Mouse (Mus musculus): ENCODE results near the gene Hdac10. TPM values are rescaled to one million over a fixed set of nuclear protein-coding genes. Genes with fewer than 3 reads are reported as not detected.
A peak's percentile ranks its signal among the peaks of the same experiment; 100 is the strongest.

The Hdac10 gene
- total RNA-seq, 1 experiment from 2014 or later: 58.4 TPM

- ATAC-seq (ENCODE audit: extremely low read depth, insufficient number of reproducible peaks, low FRiP score, poor library complexity, severe bottlenecking): peak; percentile 79
Measured at GRCm38 (mm10) chr15:89088607-89089247, 39.8 kb downstream of the Hdac10 start, which contains the start of gene Selenoo. Gene Selenoo (plus strand): TSS chr15:89089084.

DNA sequence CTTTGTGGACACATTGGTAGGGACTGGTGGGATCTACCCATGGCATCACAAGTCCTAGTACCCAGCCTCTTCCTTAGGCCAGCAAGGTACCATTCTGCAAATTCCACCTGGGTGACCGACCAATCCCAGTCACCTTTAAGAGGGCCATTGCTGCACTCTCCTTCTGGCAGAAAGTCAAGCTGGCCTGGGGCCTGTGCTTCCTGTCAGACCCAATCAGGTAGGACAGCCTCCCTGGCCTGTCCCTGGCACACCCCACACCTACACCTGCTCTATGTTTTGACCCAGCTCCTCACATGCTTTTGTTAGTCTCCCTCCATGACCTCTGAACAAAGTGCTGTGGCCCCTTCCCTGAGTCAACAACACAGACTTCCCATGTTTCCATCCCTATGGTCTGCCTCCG, 43.7 kb downstream of the Hdac10 start:
- ATAC-seq (ENCODE audit: extremely low read depth, insufficient number of reproducible peaks, low FRiP score, poor library complexity, severe bottlenecking): no peak

DNA sequence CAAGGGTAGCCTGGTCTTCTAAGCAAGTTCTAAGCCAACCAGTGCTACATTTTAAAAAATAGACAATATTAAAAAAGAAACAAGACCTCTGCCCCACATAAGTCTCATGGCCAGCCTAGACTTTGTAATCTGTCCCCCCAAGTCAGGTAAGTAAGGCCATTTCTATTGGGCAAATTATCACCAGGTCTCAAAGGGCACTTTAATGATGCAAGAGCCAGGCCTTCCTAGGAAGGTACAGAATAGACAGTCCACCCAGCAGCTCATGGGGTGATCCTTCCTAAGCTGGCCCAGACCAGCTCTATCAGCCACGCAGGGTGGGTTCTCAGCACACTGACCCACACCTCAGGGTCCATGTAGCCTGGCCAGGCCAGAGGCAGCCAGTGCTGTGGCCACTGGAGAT, 44.6 kb downstream of the Hdac10 start:
- no peak for ATAC-seq (ENCODE audit: extremely low read depth, insufficient number of reproducible peaks, low FRiP score, poor library complexity, severe bottlenecking)

- peak; percentile 70 for ATAC-seq (ENCODE audit: extremely low read depth, insufficient number of reproducible peaks, low FRiP score, poor library complexity, severe bottlenecking)
Measured at GRCm38 (mm10) chr15:89078208-89078836, 50.2 kb downstream of the Hdac10 start.

- no peak for ATAC-seq (ENCODE audit: extremely low read depth, insufficient number of reproducible peaks, low FRiP score, poor library complexity, severe bottlenecking)
Measured at GRCm38 (mm10) chr15:89076156-89076731, 52.3 kb downstream of the Hdac10 start.

DNA sequence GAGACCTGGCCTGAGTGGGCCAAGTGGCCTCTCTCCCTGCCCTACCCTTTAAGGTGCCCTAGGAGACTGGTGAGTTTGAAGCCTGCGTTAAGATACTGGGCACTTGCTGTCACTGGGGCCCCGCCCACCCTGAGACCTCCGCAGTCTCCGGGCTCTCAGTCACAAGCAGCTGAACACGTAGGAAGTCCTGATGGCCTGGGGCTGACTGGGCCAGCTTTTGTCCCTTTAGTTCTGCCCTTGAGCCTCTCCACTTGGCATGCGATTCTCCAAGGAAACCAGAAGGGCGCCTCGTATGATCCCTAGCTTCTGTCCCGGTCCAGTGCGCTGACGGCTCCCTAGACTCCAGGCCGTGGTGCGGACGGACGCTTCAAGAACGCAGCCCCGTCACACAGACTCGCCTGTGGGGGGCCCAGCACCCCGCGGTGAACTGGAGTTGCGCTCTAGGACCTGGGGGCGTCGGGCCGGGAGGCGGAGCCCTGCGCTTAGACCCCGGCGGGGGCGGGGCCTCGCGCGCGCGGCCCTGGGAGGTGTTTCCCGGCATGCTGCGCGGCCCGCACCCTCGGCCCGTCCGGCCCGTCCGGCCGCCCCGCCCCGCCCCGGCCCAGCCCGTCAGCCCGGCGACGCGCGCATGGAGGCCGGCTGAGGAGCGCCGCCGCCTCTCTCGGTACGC, 52.9 kb downstream of the Hdac10 start:
- peak; percentile 40 for ATAC-seq (ENCODE audit: extremely low read depth, insufficient number of reproducible peaks, low FRiP score, poor library complexity, severe bottlenecking)

GRCm38 (mm10) chr15:89074613-89075477, 53.7 kb downstream of the Hdac10 start, which contains the start of gene Trabd:
Gene Trabd (plus strand): TSS chr15:89075124.
- no peak for ATAC-seq (ENCODE audit: extremely low read depth, insufficient number of reproducible peaks, low FRiP score, poor library complexity, severe bottlenecking)

DNA sequence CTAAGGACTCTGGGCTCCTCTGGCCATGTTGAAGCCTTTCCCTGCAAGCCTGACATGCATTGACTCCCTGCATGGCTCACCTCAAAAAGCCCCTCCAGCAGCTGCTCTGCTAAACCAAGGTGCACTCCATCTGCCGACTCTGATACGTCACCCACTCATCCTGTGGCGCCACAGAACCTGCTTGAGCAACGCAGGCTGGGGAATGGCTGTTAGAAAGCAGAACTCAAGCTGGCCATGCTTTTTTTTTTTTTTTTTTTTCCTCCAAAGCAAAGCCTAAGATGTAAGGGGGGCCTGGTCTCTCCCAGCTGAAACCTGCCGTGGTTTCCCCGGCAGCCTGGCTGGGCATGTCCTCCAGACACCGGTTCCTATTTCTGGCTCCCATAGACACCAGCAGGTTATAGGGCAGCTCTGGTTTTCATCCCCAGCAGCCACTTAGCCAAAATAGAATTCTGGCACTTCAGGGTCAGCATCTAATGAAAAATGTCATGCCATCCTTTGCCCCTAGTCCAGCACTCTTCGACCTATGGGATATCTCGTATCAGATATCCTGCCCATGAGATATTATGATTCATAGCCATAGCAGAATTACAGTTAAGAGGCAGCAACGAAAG, 54.4 kb downstream of the Hdac10 start:
- ATAC-seq (ENCODE audit: extremely low read depth, insufficient number of reproducible peaks, low FRiP score, poor library complexity, severe bottlenecking): no peak

Other genes starting within 250 kb of the Hdac10 start
- not detected in 2 replicates for gene Ttll8, start 174.3 kb downstream of the Hdac10 start, total RNA-seq (2017)
- gene Mlc1, start 149.7 kb downstream of the Hdac10 start, total RNA-seq (2017): not detected in 2 replicates
- gene Mov10l1, start 145.8 kb downstream of the Hdac10 start, total RNA-seq (2017): not detected in 2 replicates
- gene Panx2, start 69.0 kb downstream of the Hdac10 start, total RNA-seq (2017): not detected in 2 replicates
- 47.6 and 55.9 TPM in 2 replicates for gene Trabd, start 53.6 kb downstream of the Hdac10 start, total RNA-seq (2017)
- gene Selenoo, start 39.6 kb downstream of the Hdac10 start, total RNA-seq (2017): 22.9 and 26.8 TPM in 2 replicates
- 47.3 and 49.6 TPM in 2 replicates for gene Tubgcp6, start 5.6 kb downstream of the Hdac10 start, total RNA-seq (2017)
- gene Mapk12, start 12.0 kb upstream of the Hdac10 start, total RNA-seq (2017): 6.9 and 9.0 TPM in 2 replicates
- 47.4 and 48.7 TPM in 2 replicates for gene Mapk11, start 20.9 kb upstream of the Hdac10 start, total RNA-seq (2017)
- gene Plxnb2, start 52.1 kb upstream of the Hdac10 start, total RNA-seq (2017): 15.7 and 18.9 TPM in 2 replicates
- 14.3 and 14.5 TPM in 2 replicates for gene Dennd6b, start 67.8 kb upstream of the Hdac10 start, total RNA-seq (2017)
- 40.1 and 41.9 TPM in 2 replicates for gene Ppp6r2, start 82.9 kb upstream of the Hdac10 start, total RNA-seq (2017)
- 116 and 134 TPM in 2 replicates for gene Sbf1, start 186.6 kb upstream of the Hdac10 start, total RNA-seq (2017)
- gene Adm2, start 194.0 kb upstream of the Hdac10 start, total RNA-seq (2017): not detected in 2 replicates
- not detected in 2 replicates for gene Miox, start 205.7 kb upstream of the Hdac10 start, total RNA-seq (2017)
- 30.7 and 41.3 TPM in 2 replicates for gene Lmf2, start 227.0 kb upstream of the Hdac10 start, total RNA-seq (2017)
- 75.0 and 93.6 TPM in 2 replicates for gene Ncaph2, start 227.0 kb upstream of the Hdac10 start, total RNA-seq (2017)
- 5.4 and 7.2 TPM in 2 replicates for gene Sco2, start 245.1 kb upstream of the Hdac10 start, total RNA-seq (2017)
- gene Tymp, start 248.3 kb upstream of the Hdac10 start, total RNA-seq (2017): 0.23 and 0.86 TPM in 2 replicates

All from neutrophil, adult 5-6 weeks (primary cell).